Mouse (Mus musculus) neural tube, embryonic 13.5 days (tissue): Measurements from ENCODE around the gene Gm20388. TPM values are rescaled to one million over a fixed set of nuclear protein-coding genes. Genes with fewer than 3 reads are reported as not detected.

Source experiments
- ATAC-seq: fragments of 200-750 bp; cut with Nextera tagmentation; 2 replicates; pipeline ENCODE4 v1.8.0; 2017; ENCODE audit warnings: low read depth, mild to moderate bottlenecking, moderate TSS enrichment, moderate library complexity
- H3K27ac ChIP-seq: fragments of 300-500 bp; sonication (generic); replicated peaks from 2 replicates; pipeline ENCODE4 v1.5.1; 2015; ENCODE audit warnings: moderate library complexity, mild to moderate bottlenecking, inconsistent platforms
- H3K27me3 ChIP-seq: fragments of 300-500 bp; sonication (generic); 2 replicates; pipeline ENCODE4 v1.6.1; 2015; ENCODE audit warnings: mild to moderate bottlenecking, inconsistent platforms
- H3K36me3 ChIP-seq: fragments of 300-500 bp; sonication (generic); 2 replicates; pipeline ENCODE4 v1.6.1; 2015; ENCODE audit warnings: mild to moderate bottlenecking, inconsistent platforms
- H3K4me1 ChIP-seq: fragments of 300-500 bp; sonication (generic); replicated peaks from 2 replicates; pipeline ENCODE4 v1.6.1; 2015; ENCODE audit warnings: inconsistent platforms
- H3K4me2 ChIP-seq: fragments of 300-500 bp; sonication (generic); 2 replicates; pipeline ENCODE4 v1.6.1; 2015; ENCODE audit warnings: inconsistent platforms, mild to moderate bottlenecking, moderate library complexity
- H3K4me3 ChIP-seq: fragments of 300-500 bp; sonication (generic); 2 replicates; pipeline ENCODE4 v1.5.1; 2015; ENCODE audit warnings: mild to moderate bottlenecking, inconsistent platforms
- H3K9ac ChIP-seq: fragments of 300-500 bp; sonication (generic); 2 replicates; pipeline ENCODE4 v1.6.1; 2015; ENCODE audit warnings: moderate library complexity, mild to moderate bottlenecking, inconsistent platforms
- H3K9me3 ChIP-seq: fragments of 300-500 bp; sonication (generic); 2 replicates; pipeline ENCODE4 v1.6.1; 2016; ENCODE audit warnings: inconsistent platforms
- WGBS: fragments of 180-500 bp; shearing (Covaris S2); methylation state at CpG from one replicate; pipeline ENCODE4 v1.1.7; 2015; 5-methylcytosine and 5-hydroxymethylcytosine counted together
- polyA plus RNA-seq: library from polyadenylated mRNA; unstranded; fragments of >200 nt; fragmentation: Nextera tagmentation; extraction: Ambion mirVana; gene quantifications from 2 replicates; pipeline ENCODE4 v1.2.1, GENCODE M21; 2015

Gm20388 gene
- polyA plus RNA-seq, 1 experiment from 2014 or later = 0.27 TPM

GRCm38 (mm10) chr8:121944831-121945230, 2034.2 kb downstream of the Gm20388 start, which contains the start of gene Car5a:
Car5a (minus strand) TSS chr8:121944904.
- Histone ChIP-seq H3K4me2 (no peak within 1 kb of the TSS), H3K36me3 (no peaks in the 10 kb centered on the region), H3K4me1 (peaks cover 27% of the 10 kb centered on the region), H3K9me3 (no peaks in the 10 kb centered on the region), H3K9ac (no peak within 1 kb of the TSS), H3K27ac (no peak within 1 kb of the TSS), H3K27me3 (no peaks in the 10 kb centered on the region), H3K4me3 (no peak within 1 kb of the TSS)
- no peak for ATAC-seq

GRCm38 (mm10) chr8:121946351-121946750, 2035.7 kb downstream of the Gm20388 start:
- no peaks in the 10 kb centered on the region for H3K9me3 ChIP-seq
- WGBS = 76% methylated on average over 7 of the region's 7 CpGs
- no peak overlapping the region for H3K27ac ChIP-seq
- H3K27me3 ChIP-seq = no peaks in the 10 kb centered on the region
- ATAC-seq = no peak
- H3K4me1 ChIP-seq = peaks cover 29% of the 10 kb centered on the region
- no peak overlapping the region for H3K9ac ChIP-seq
- no peak overlapping the region for H3K4me3 ChIP-seq
- H3K4me2 ChIP-seq = no peak overlapping the region
- no peaks in the 10 kb centered on the region for H3K36me3 ChIP-seq

GRCm38 (mm10) chr8:121947047-121947752, 2036.6 kb downstream of the Gm20388 start:
- WGBS = 28% methylated on average over 19 of the region's 19 CpGs
- peak overlapping the region; percentile 67 for H3K9ac ChIP-seq
- H3K9me3 ChIP-seq = no peaks in the 10 kb centered on the region
- peak overlapping the region; percentile 34 for H3K4me3 ChIP-seq
- peaks cover 37% of the 10 kb centered on the region for H3K4me1 ChIP-seq
- H3K27me3 ChIP-seq = no peaks in the 10 kb centered on the region
- peak overlapping the region; percentile 63 for H3K4me2 ChIP-seq
- ATAC-seq = no peak
- H3K36me3 ChIP-seq = no peaks in the 10 kb centered on the region
- H3K27ac ChIP-seq = peak overlapping the region; percentile 75

GRCm38 (mm10) chr8:121947753-121948141, 2037.1 kb downstream of the Gm20388 start:
- Histone ChIP-seq H3K36me3 (peaks cover 3% of the 10 kb centered on the region; the same call in 1 of the 2 replicates), H3K4me3 (peak overlapping the region; percentile 34), H3K27me3 (no peaks in the 10 kb centered on the region), H3K4me2 (peak overlapping the region; percentile 63), H3K4me1 (peaks cover 43% of the 10 kb centered on the region), H3K9ac (peak overlapping the region; percentile 67), H3K9me3 (no peaks in the 10 kb centered on the region), H3K27ac (peak overlapping the region; percentile 76)
- 1% methylated on average over 18 of the region's 18 CpGs for WGBS
- ATAC-seq = no peak

- 56% methylated on average over 19 of the region's 19 CpGs for WGBS
- peak overlapping the region; percentile 67 for H3K9ac ChIP-seq
- no peaks in the 10 kb centered on the region for H3K9me3 ChIP-seq
- peak overlapping the region; percentile 76 for H3K27ac ChIP-seq
- peaks cover 4% of the 10 kb centered on the region; the same call in 1 of the 2 replicates for H3K36me3 ChIP-seq
- no peak for ATAC-seq
- H3K27me3 ChIP-seq = no peaks in the 10 kb centered on the region
- H3K4me1 ChIP-seq = peaks cover 50% of the 10 kb centered on the region
- H3K4me2 ChIP-seq = peak overlapping the region; percentile 63
- peak overlapping the region; percentile 34 for H3K4me3 ChIP-seq
Observed at GRCm38 (mm10) chr8:121948321-121949145, 2037.9 kb downstream of the Gm20388 start.

GRCm38 (mm10) chr8:121949222-121949800, 2038.7 kb downstream of the Gm20388 start, which contains the start of gene Banp:
Banp (plus strand) TSS chr8:121949750.
- Histone ChIP-seq H3K27ac (peak within 1 kb of the TSS; percentile 98), H3K36me3 (peaks cover 11% of the 10 kb centered on the region), H3K4me2 (peak within 1 kb of the TSS; percentile 97), H3K9me3 (no peaks in the 10 kb centered on the region), H3K4me1 (peaks cover 56% of the 10 kb centered on the region), H3K4me3 (peak within 1 kb of the TSS; percentile 95), H3K27me3 (no peaks in the 10 kb centered on the region), H3K9ac (peak within 1 kb of the TSS; percentile 99)
- ATAC-seq = peak; percentile 12; the same call in 1 of the 2 replicates
- WGBS = 67% methylated on average over 6 of the region's 6 CpGs

GRCm38 (mm10) chr8:121949941-121950748, 2039.5 kb downstream of the Gm20388 start:
- H3K4me1 ChIP-seq = peaks cover 64% of the 10 kb centered on the region
- under 1% methylated on average over 60 of the region's 66 CpGs for WGBS
- peaks cover 19% of the 10 kb centered on the region for H3K36me3 ChIP-seq
- H3K4me2 ChIP-seq = peak overlapping the region; percentile 97
- no peaks in the 10 kb centered on the region for H3K27me3 ChIP-seq
- H3K4me3 ChIP-seq = peak overlapping the region; percentile 95
- peak; percentile 96 for ATAC-seq
- H3K9me3 ChIP-seq = no peaks in the 10 kb centered on the region
- H3K9ac ChIP-seq = peak overlapping the region; percentile 99
- peak overlapping the region; percentile 98 for H3K27ac ChIP-seq

DNA sequence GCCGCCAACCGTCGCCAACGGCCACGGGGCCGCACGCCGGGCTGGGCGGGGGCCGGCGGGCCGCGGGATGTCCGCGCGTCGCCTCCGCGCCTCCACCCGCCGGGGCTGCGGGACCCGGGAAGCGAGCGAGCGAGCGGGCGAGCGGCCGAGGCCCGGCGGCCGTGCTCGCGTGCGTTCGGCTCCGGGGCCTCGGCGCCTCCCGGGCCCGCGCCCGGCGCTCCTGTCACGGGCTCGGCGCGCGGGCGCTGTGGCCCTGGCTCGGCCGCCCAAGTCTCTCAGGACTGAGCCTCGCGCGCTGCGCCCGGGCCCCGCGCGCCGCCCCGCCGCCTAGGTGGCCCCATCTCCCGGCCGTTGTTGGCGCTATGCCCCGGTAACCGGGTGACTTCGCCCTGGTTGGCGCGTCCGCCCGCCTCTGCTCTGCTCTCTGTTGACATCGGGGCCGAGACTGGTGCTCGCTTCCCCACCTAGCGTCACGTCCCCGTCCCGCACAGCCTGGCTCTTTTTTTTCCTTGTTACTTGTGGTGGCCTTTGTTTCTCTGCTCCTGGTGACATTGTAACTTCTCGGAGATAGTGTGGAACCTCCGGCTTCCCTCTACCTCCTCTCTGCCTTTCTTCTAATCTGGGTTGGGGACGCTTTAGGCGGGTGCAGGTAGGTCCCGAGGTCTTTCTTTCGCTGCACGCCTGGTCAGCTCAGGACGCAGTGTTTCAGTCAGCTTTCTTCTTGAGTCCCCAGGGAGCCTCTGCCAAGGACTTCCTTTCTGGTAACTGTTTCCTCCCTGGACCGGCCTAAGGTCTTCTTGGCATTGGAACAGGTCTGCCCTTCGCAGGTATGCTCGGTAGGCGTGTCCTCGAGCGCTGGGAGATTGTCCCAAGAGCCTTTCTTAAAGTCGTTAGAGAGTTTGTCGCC, 2040.4 kb downstream of the Gm20388 start:
- H3K4me2 ChIP-seq = peak overlapping the region; percentile 97
- no peaks in the 10 kb centered on the region for H3K9me3 ChIP-seq
- peak overlapping the region; percentile 99 for H3K9ac ChIP-seq
- peaks cover 25% of the 10 kb centered on the region for H3K36me3 ChIP-seq
- H3K27ac ChIP-seq = peak overlapping the region; percentile 98
- ATAC-seq = peak; percentile 16
- H3K27me3 ChIP-seq = no peaks in the 10 kb centered on the region
- H3K4me3 ChIP-seq = peak overlapping the region; percentile 95
- H3K4me1 ChIP-seq = peaks cover 64% of the 10 kb centered on the region
- 2% methylated on average over 60 of the region's 97 CpGs for WGBS

DNA sequence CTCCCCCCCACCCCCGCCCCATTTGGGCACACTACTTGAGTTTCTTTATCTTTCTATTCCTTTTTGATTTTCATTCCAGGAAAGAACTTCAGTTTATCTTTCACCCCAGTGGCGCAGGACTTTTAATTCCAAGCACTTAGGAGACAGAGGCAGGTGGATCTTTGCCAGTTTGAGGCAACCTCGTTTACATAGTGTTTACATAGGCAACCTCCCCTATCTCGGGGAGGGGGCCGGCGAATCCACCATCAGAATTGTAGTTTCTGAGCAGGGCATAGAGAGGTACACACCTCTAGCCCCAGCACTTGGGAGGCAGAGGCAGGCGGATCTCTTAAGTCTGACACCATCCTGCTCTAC, 2041.0 kb downstream of the Gm20388 start:
- no peak for ATAC-seq
- H3K36me3 ChIP-seq = peaks cover 27% of the 10 kb centered on the region
- no peaks in the 10 kb centered on the region for H3K9me3 ChIP-seq
- H3K4me3 ChIP-seq = peak overlapping the region; percentile 95
- peaks cover 64% of the 10 kb centered on the region for H3K4me1 ChIP-seq
- 39% methylated on average over 7 of the region's 7 CpGs for WGBS
- H3K4me2 ChIP-seq = peak overlapping the region; percentile 97
- peak overlapping the region; percentile 99 for H3K9ac ChIP-seq
- peak overlapping the region; percentile 98; the same call in 1 of the 2 replicates for H3K27ac ChIP-seq
- no peaks in the 10 kb centered on the region for H3K27me3 ChIP-seq

GRCm38 (mm10) chr8:121952122-121952521, 2041.5 kb downstream of the Gm20388 start:
- Histone ChIP-seq H3K4me2 (peak overlapping the region; percentile 97), H3K9me3 (no peaks in the 10 kb centered on the region), H3K27me3 (no peaks in the 10 kb centered on the region), H3K9ac (peak overlapping the region; percentile 99), H3K36me3 (peaks cover 27% of the 10 kb centered on the region), H3K4me3 (peak overlapping the region; percentile 95), H3K27ac (no peak overlapping the region), H3K4me1 (peaks cover 61% of the 10 kb centered on the region)
- ATAC-seq = no peak
